Mouse (Mus musculus) megakaryocyte, embryonic 14.5 days (primary cell): ENCODE measurements around the gene Ap1s1.

Experiments used
- FLI1 ChIP-seq: IDR thresholded peaks from 2 replicates; pipeline ENCODE4 v1.6.1; 2012; ENCODE audit warnings: low read length, inconsistent platforms, mixed read lengths
- GATA1 ChIP-seq: IDR thresholded peaks from 3 replicates; pipeline ENCODE4 v1.6.1; 2012; ENCODE audit warnings: mixed read lengths, low read length, inconsistent platforms, borderline replicate concordance

GRCm38 (mm10) chr5:137015913-137016312 lies 30.0 kb downstream of the Ap1s1 start:
- TF ChIP-seq GATA1, result no peak
- no peak for TF ChIP-seq FLI1
